Mouse (Mus musculus) activated CD4-positive, CD25-positive, alpha-beta regulatory T cell, adult 9 weeks (primary cell): Measurements from ENCODE around the gene Olfr1342. TPM values are rescaled to one million over a fixed set of nuclear protein-coding genes. Genes with fewer than 3 reads are reported as not detected.

Source experiments
- polyA plus RNA-seq: library from polyadenylated mRNA; unstranded; fragments of 100-300 nt; shearing (Covaris generic); gene quantifications from one replicate; pipeline ENCODE4 v1.2.1, GENCODE M21; 2017

Olfr1342 gene
- polyA plus RNA-seq: not detected

GRCm38 (mm10) chr4:118692412-118692973 is at the start of gene Olfr1342:
Gene Olfr1342 (minus strand): TSS chr4:118692756.

GRCm38 (mm10) chr4:118731875-118732274 is 39.3 kb upstream of the Olfr1342 start, which contains the start of gene Olfr1339:
Gene Olfr1339 (plus strand): TSS chr4:118732175.

GRCm38 (mm10) chr4:118719838-118720237 is 27.3 kb upstream of the Olfr1342 start, which contains the start of gene Olfr1340:
Gene Olfr1340 (plus strand): TSS chr4:118720138.

GRCm38 (mm10) chr4:118703223-118703622 is 10.7 kb upstream of the Olfr1342 start, which contains the start of gene Olfr1341:
Gene Olfr1341 (plus strand): TSS chr4:118703523.

GRCm38 (mm10) chr4:118658652-118659051 is 33.9 kb downstream of the Olfr1342 start, which contains the start of gene Olfr62:
Gene Olfr62 (plus strand): TSS chr4:118658952.

Other genes with a start within 250 kb of the Olfr1342 start
- gene Mpl, start 235.2 kb downstream of the Olfr1342 start, polyA plus RNA-seq: not detected
- 0.17 TPM for gene Tie1, start 202.7 kb downstream of the Olfr1342 start, polyA plus RNA-seq
- not detected for gene 2610528J11Rik, start 165.8 kb downstream of the Olfr1342 start, polyA plus RNA-seq
- gene Tmem125, start 148.7 kb downstream of the Olfr1342 start, polyA plus RNA-seq: not detected
- not detected for gene Cfap57, start 72.0 kb downstream of the Olfr1342 start, polyA plus RNA-seq
- 172 TPM for gene Ebna1bp2, start 72.0 kb downstream of the Olfr1342 start, polyA plus RNA-seq
- not detected for gene Olfr62, start 33.8 kb downstream of the Olfr1342 start, polyA plus RNA-seq
- gene Olfr1341, start 10.8 kb upstream of the Olfr1342 start, polyA plus RNA-seq: not detected
- gene Olfr1340, start 27.4 kb upstream of the Olfr1342 start, polyA plus RNA-seq: not detected
- not detected for gene Olfr1339, start 39.4 kb upstream of the Olfr1342 start, polyA plus RNA-seq
- not detected for gene Olfr1338, start 66.0 kb upstream of the Olfr1342 start, polyA plus RNA-seq
- not detected for gene Olfr1337, start 89.8 kb upstream of the Olfr1342 start, polyA plus RNA-seq
- gene Olfr1335, start 117.2 kb upstream of the Olfr1342 start, polyA plus RNA-seq: not detected
- gene Olfr1333, start 143.5 kb upstream of the Olfr1342 start, polyA plus RNA-seq: not detected
- 0.09 TPM for gene Olfr1331, start 171.9 kb upstream of the Olfr1342 start, polyA plus RNA-seq
- not detected for gene Olfr1330, start 195.8 kb upstream of the Olfr1342 start, polyA plus RNA-seq
- gene Olfr1329, start 224.7 kb upstream of the Olfr1342 start, polyA plus RNA-seq: not detected
- gene Olfr1328, start 245.9 kb upstream of the Olfr1342 start, polyA plus RNA-seq: not detected